Mouse (Mus musculus): Measurements from ENCODE around the gene Mfsd11. TPM values are rescaled to one million over a fixed set of nuclear protein-coding genes. Genes with fewer than 3 reads are reported as not detected.

Gene Mfsd11
- total and polyA plus RNA-seq, 3 experiments, result 25.4 to 25.7 TPM; not detected in 1

DNA sequence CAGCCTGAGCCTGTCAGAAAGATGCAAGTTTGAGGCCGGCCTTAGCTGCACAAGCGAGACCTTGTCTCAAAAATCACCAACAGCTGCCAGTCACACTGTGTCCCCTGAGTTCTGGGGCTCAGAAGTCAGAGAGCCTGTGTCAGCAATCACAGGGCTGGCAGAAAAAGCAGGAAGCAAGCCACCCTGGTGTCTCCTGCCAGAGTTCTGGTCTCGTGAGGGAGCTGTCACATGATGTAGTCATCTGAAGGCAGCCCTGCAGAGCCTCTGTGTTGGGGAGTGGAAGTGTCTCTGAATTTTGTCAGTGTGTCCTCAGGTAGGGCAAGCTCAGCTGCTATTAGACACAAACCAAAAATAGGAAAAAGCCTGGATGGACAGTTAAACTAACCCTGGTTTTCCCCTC lies 15.9 kb downstream of the Mfsd11 start (continued):
- TF ChIP-seq MAZ (IDR thresholded peaks at IDR 0.05; ENCODE audit: low read depth, low read length) (no peak), ETS1 (IDR thresholded peaks at IDR 0.05; ENCODE audit: low read depth, low read length) (peak; percentile 28; the same call in 1 of the 2 replicates), MYC (IDR thresholded peaks at IDR 0.05; ENCODE audit: low read depth, low read length) (no peak), ZKSCAN1 (IDR thresholded peaks at IDR 0.05; ENCODE audit: low read depth, low read length) (no peak), JUND (IDR thresholded peaks at IDR 0.05; ENCODE audit: low read depth, low read length) (no peak), RAD21 (IDR thresholded peaks at IDR 0.05; ENCODE audit: low read depth, low read length) (no peak), ZMIZ1 (IDR thresholded peaks at IDR 0.05; ENCODE audit: low read depth, low read length) (no peak), USF1 (IDR thresholded peaks at IDR 0.05; ENCODE audit: low read depth, low read length) (peak; percentile 90), MAFK (IDR thresholded peaks at IDR 0.05; ENCODE audit: borderline replicate concordance, low read depth, low read length) (no peak), POLR2AphosphoS5 (IDR thresholded peaks at IDR 0.05; ENCODE audit: borderline replicate concordance, low read depth, low read length) (no peak), POLR2AphosphoS2 (IDR thresholded peaks at IDR 0.05; ENCODE audit: low read length) (peak; percentile 21; the same call in 1 of the 2 replicates), ZC3H11A (IDR thresholded peaks at IDR 0.05; ENCODE audit: low read depth, low read length) (no peak)

DNA sequence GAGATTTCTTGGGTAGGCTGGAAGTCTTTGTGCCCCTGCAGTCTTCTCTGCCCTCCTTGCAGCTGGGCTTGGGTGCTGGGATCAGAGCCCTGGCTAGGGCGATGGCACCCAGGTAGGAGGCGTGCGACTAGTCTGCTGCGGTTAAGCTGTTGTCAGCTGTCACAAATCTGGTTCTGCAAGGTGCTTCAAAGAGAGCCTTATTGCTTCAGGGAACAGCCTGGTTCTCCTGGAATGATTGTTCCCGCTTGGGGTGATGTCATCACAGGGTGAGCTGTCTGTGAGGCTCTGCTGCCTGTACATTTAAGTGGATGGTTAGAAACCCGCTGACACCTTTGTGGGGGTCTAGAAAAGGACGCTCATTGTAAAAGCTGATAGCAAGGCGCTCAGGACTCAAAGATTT lies 17.0 kb downstream of the Mfsd11 start:
- Histone ChIP-seq H3K4me1 (ENCODE audit: control insufficient read depth in 1 of 2, insufficient read depth in 2 of 2, low read length in 2 of 2) (no peaks in the 10 kb centered on the region), H3K79me2 (ENCODE audit: control insufficient read depth, insufficient read depth, low read length, poor library complexity) (no peaks in the 10 kb centered on the region), H3K27me3 (ENCODE audit: control insufficient read depth in 1 of 2, insufficient read depth in 2 of 2, low read length in 2 of 2) (no peaks in the 10 kb centered on the region), H3K4me3 (ENCODE audit: control insufficient read depth in 1 of 2, insufficient read depth in 1 of 2, low read depth in 2 of 2, low read length in 2 of 2) (no peak overlapping the region), H3K36me3 (ENCODE audit: control insufficient read depth in 1 of 2, insufficient read depth in 2 of 2, low read length in 2 of 2) (no peaks in the 10 kb centered on the region), H3K9ac (ENCODE audit: control insufficient read depth, low read depth, low read length, poor library complexity, severe bottlenecking) (no peak overlapping the region), H3K9me3 (replicated peaks; ENCODE audit: insufficient read depth, low read length) (no peaks in the 10 kb centered on the region), H3K27ac (ENCODE audit: control insufficient read depth, low read depth, low read length) (no peak overlapping the region)
- TF ChIP-seq SIN3A (IDR thresholded peaks at IDR 0.05; ENCODE audit: low read length), result no peak
- no peak for TF ChIP-seq ELF1 (IDR thresholded peaks at IDR 0.05; ENCODE audit: low read depth, low read length)
- no peak for TF ChIP-seq TAL1 (IDR thresholded peaks at IDR 0.05; ENCODE audit: low read length)
- TF ChIP-seq EP300 (IDR thresholded peaks at IDR 0.05; ENCODE audit: low read depth in 1 of 2, low read length in 2 of 2), result no peak
- TF ChIP-seq RCOR1 (IDR thresholded peaks at IDR 0.05; ENCODE audit: low read depth, low read length), result no peak
- TF ChIP-seq KAT2A (conservative IDR thresholded peaks at IDR 0.05; ENCODE audit: low read depth, low read length), result no peak
- no peak for TF ChIP-seq CTCF (IDR thresholded peaks at IDR 0.05 in 2 of 3, conservative IDR thresholded peaks at IDR 0.05 in 1 of 3; ENCODE audit: control insufficient read depth in 1 of 3, insufficient read depth in 1 of 3, low read depth in 2 of 3, low read length in 3 of 3, poor library complexity in 1 of 3, severe bottlenecking in 1 of 3)
- TF ChIP-seq POLR2A (IDR thresholded peaks at IDR 0.05; ENCODE audit: control insufficient read depth in 1 of 2, insufficient read depth in 1 of 2, low read depth in 1 of 2, low read length in 2 of 2, poor library complexity in 1 of 2), result no peak
- TF ChIP-seq RAD21 (IDR thresholded peaks at IDR 0.05; ENCODE audit: low read depth, low read length), result no peak
- no peak for TF ChIP-seq ZMIZ1 (IDR thresholded peaks at IDR 0.05; ENCODE audit: low read depth, low read length)
- TF ChIP-seq BHLHE40 (IDR thresholded peaks at IDR 0.05; ENCODE audit: borderline replicate concordance, low read depth, low read length), result no peak
- TF ChIP-seq HCFC1 (IDR thresholded peaks at IDR 0.05; ENCODE audit: low read depth, low read length), result no peak
- no peak for TF ChIP-seq CHD2 (IDR thresholded peaks at IDR 0.05; ENCODE audit: low read length)
- no peak for TF ChIP-seq MXI1 (IDR thresholded peaks at IDR 0.05; ENCODE audit: low read depth, low read length)
- no peak for TF ChIP-seq GABPA (IDR thresholded peaks at IDR 0.05; ENCODE audit: low read depth, low read length)
- DNase-seq (ENCODE audit: low read depth, low spot score), result no peak
